Mouse (Mus musculus): ENCODE results near the gene Med18. TPM values are rescaled to one million over a fixed set of nuclear protein-coding genes. Genes with fewer than 3 reads are reported as not detected.

Gene Med18
- polyA plus RNA-seq, 1 experiment from 2014 or later = 25.2 TPM

GRCm38 (mm10) chr4:132505034-132505738 lies 41.5 kb upstream of the Med18 start:
- H3K4me3 ChIP-seq (ENCODE audit: low read depth, low read length) = no peak overlapping the region
- H3K4me1 ChIP-seq (ENCODE audit: control insufficient read depth, insufficient read depth, low read length) = no peaks in the 10 kb centered on the region; the same call in 1 of the 2 replicates
- H3K36me3 ChIP-seq (replicated peaks; ENCODE audit: control insufficient read depth, insufficient read depth, low read depth, low read length) = no peaks in the 10 kb centered on the region
- no peak overlapping the region for H3K27ac ChIP-seq (replicated peaks; ENCODE audit: low read depth, low read length)
- H3K9ac ChIP-seq (replicated peaks; ENCODE audit: low read length) = no peak overlapping the region
- no peaks in the 10 kb centered on the region for H3K27me3 ChIP-seq (ENCODE audit: control insufficient read depth, insufficient read depth, low read length)
- H3K9me3 ChIP-seq (replicated peaks; ENCODE audit: control insufficient read depth, low read length) = no peaks in the 10 kb centered on the region
- no peak overlapping the region for H3K4me2 ChIP-seq (ENCODE audit: low read depth, low read length)
- DNase-seq (ENCODE audit: low spot score) = no peak
- WGBS = 56% methylated on average over 6 of the region's 6 CpGs
- no peak for ATAC-seq (replicated peaks; ENCODE audit: insufficient number of reproducible peaks, low FRiP score, low TSS enrichment, low read depth)

- WGBS = 86% methylated on average over 11 of the region's 11 CpGs
- ATAC-seq (replicated peaks; ENCODE audit: insufficient number of reproducible peaks, low FRiP score, low TSS enrichment, low read depth) (no peak), DNase-seq (ENCODE audit: low spot score) (no peak)
- Histone ChIP-seq H3K4me3 (ENCODE audit: low read depth, low read length) (no peak overlapping the region), H3K27ac (replicated peaks; ENCODE audit: low read depth, low read length) (no peak overlapping the region), H3K27me3 (ENCODE audit: control insufficient read depth, insufficient read depth, low read length) (no peaks in the 10 kb centered on the region), H3K4me2 (ENCODE audit: low read depth, low read length) (no peak overlapping the region), H3K9me3 (replicated peaks; ENCODE audit: control insufficient read depth, low read length) (no peaks in the 10 kb centered on the region), H3K9ac (replicated peaks; ENCODE audit: low read length) (no peak overlapping the region), H3K36me3 (replicated peaks; ENCODE audit: control insufficient read depth, insufficient read depth, low read depth, low read length) (no peaks in the 10 kb centered on the region), H3K4me1 (ENCODE audit: control insufficient read depth, insufficient read depth, low read length) (no peaks in the 10 kb centered on the region; the same call in 1 of the 2 replicates)
Observed at GRCm38 (mm10) chr4:132503344-132503743, 39.6 kb upstream of the Med18 start.

GRCm38 (mm10) chr4:132501639-132502038 lies 37.9 kb upstream of the Med18 start:
- no peaks in the 10 kb centered on the region for H3K27me3 ChIP-seq (ENCODE audit: control insufficient read depth, insufficient read depth, low read length)
- no peak for ATAC-seq (replicated peaks; ENCODE audit: insufficient number of reproducible peaks, low FRiP score, low TSS enrichment, low read depth)
- no peaks in the 10 kb centered on the region for H3K36me3 ChIP-seq (replicated peaks; ENCODE audit: control insufficient read depth, insufficient read depth, low read depth, low read length)
- no peaks in the 10 kb centered on the region for H3K4me1 ChIP-seq (ENCODE audit: control insufficient read depth, insufficient read depth, low read length)
- DNase-seq (ENCODE audit: low spot score) = no peak
- no peak overlapping the region for H3K4me3 ChIP-seq (ENCODE audit: low read depth, low read length)
- no peaks in the 10 kb centered on the region for H3K9me3 ChIP-seq (replicated peaks; ENCODE audit: control insufficient read depth, low read length)
- H3K9ac ChIP-seq (replicated peaks; ENCODE audit: low read length) = no peak overlapping the region
- H3K4me2 ChIP-seq (ENCODE audit: low read depth, low read length) = no peak overlapping the region
- whole genome bisulfite sequencing = 95% methylated on average over 6 of the region's 6 CpGs
- H3K27ac ChIP-seq (replicated peaks; ENCODE audit: low read depth, low read length) = no peak overlapping the region

- Histone ChIP-seq H3K27ac (replicated peaks; ENCODE audit: low read depth, low read length) (no peak overlapping the region), H3K4me3 (ENCODE audit: low read depth, low read length) (no peak overlapping the region), H3K27me3 (ENCODE audit: control insufficient read depth, insufficient read depth, low read length) (no peaks in the 10 kb centered on the region), H3K36me3 (replicated peaks; ENCODE audit: control insufficient read depth, insufficient read depth, low read depth, low read length) (no peaks in the 10 kb centered on the region), H3K4me2 (ENCODE audit: low read depth, low read length) (no peak overlapping the region), H3K9me3 (replicated peaks; ENCODE audit: control insufficient read depth, low read length) (no peaks in the 10 kb centered on the region), H3K4me1 (ENCODE audit: control insufficient read depth, insufficient read depth, low read length) (no peaks in the 10 kb centered on the region), H3K9ac (replicated peaks; ENCODE audit: low read length) (no peak overlapping the region)
- ATAC-seq (replicated peaks; ENCODE audit: insufficient number of reproducible peaks, low FRiP score, low TSS enrichment, low read depth) (no peak), DNase-seq (ENCODE audit: low spot score) (no peak)
- WGBS = 91% methylated on average over 20 of the region's 20 CpGs
Observed at GRCm38 (mm10) chr4:132494271-132494918, 30.7 kb upstream of the Med18 start.

- WGBS = 75% methylated on average over 10 of the region's 10 CpGs
- Histone ChIP-seq H3K4me1 (ENCODE audit: control insufficient read depth, insufficient read depth, low read length) (no peaks in the 10 kb centered on the region), H3K4me3 (ENCODE audit: low read depth, low read length) (no peak overlapping the region), H3K4me2 (ENCODE audit: low read depth, low read length) (no peak overlapping the region), H3K9ac (replicated peaks; ENCODE audit: low read length) (no peak overlapping the region), H3K27me3 (ENCODE audit: control insufficient read depth, insufficient read depth, low read length) (no peaks in the 10 kb centered on the region), H3K9me3 (replicated peaks; ENCODE audit: control insufficient read depth, low read length) (no peaks in the 10 kb centered on the region), H3K27ac (replicated peaks; ENCODE audit: low read depth, low read length) (no peak overlapping the region), H3K36me3 (replicated peaks; ENCODE audit: control insufficient read depth, insufficient read depth, low read depth, low read length) (no peaks in the 10 kb centered on the region)
- ATAC-seq (replicated peaks; ENCODE audit: insufficient number of reproducible peaks, low FRiP score, low TSS enrichment, low read depth) (no peak), DNase-seq (ENCODE audit: low spot score) (no peak)
Observed at GRCm38 (mm10) chr4:132492178-132493060, 28.7 kb upstream of the Med18 start.

- H3K27ac ChIP-seq (replicated peaks; ENCODE audit: low read depth, low read length) = no peak overlapping the region
- H3K9me3 ChIP-seq (replicated peaks; ENCODE audit: control insufficient read depth, low read length) = no peaks in the 10 kb centered on the region
- H3K27me3 ChIP-seq (ENCODE audit: control insufficient read depth, insufficient read depth, low read length) = no peaks in the 10 kb centered on the region
- no peaks in the 10 kb centered on the region for H3K36me3 ChIP-seq (replicated peaks; ENCODE audit: control insufficient read depth, insufficient read depth, low read depth, low read length)
- DNase-seq (ENCODE audit: low spot score) = no peak
- H3K9ac ChIP-seq (replicated peaks; ENCODE audit: low read length) = no peak overlapping the region
- no peak overlapping the region for H3K4me2 ChIP-seq (ENCODE audit: low read depth, low read length)
- no peak overlapping the region for H3K4me3 ChIP-seq (ENCODE audit: low read depth, low read length)
- no peak for ATAC-seq (replicated peaks; ENCODE audit: insufficient number of reproducible peaks, low FRiP score, low TSS enrichment, low read depth)
- no peaks in the 10 kb centered on the region for H3K4me1 ChIP-seq (ENCODE audit: control insufficient read depth, insufficient read depth, low read length)
- WGBS = 78% methylated on average over 6 of the region's 6 CpGs
Observed at GRCm38 (mm10) chr4:132491748-132492147, 28.0 kb upstream of the Med18 start.

- Histone ChIP-seq H3K4me3 (ENCODE audit: low read depth, low read length) (no peak overlapping the region), H3K4me1 (ENCODE audit: control insufficient read depth, insufficient read depth, low read length) (no peaks in the 10 kb centered on the region), H3K27me3 (ENCODE audit: control insufficient read depth, insufficient read depth, low read length) (no peaks in the 10 kb centered on the region), H3K9ac (replicated peaks; ENCODE audit: low read length) (no peak overlapping the region), H3K9me3 (replicated peaks; ENCODE audit: control insufficient read depth, low read length) (no peaks in the 10 kb centered on the region), H3K36me3 (replicated peaks; ENCODE audit: control insufficient read depth, insufficient read depth, low read depth, low read length) (no peaks in the 10 kb centered on the region), H3K27ac (replicated peaks; ENCODE audit: low read depth, low read length) (no peak overlapping the region), H3K4me2 (ENCODE audit: low read depth, low read length) (no peak overlapping the region)
- WGBS = 93% methylated on average over 8 of the region's 8 CpGs
- DNase-seq (ENCODE audit: low spot score) (no peak), ATAC-seq (replicated peaks; ENCODE audit: insufficient number of reproducible peaks, low FRiP score, low TSS enrichment, low read depth) (no peak)
Observed at GRCm38 (mm10) chr4:132491057-132491456, 27.3 kb upstream of the Med18 start.
